Comparison of ENCODE assay signal across 8 mouse cellular contexts in the genomic region with DNA sequence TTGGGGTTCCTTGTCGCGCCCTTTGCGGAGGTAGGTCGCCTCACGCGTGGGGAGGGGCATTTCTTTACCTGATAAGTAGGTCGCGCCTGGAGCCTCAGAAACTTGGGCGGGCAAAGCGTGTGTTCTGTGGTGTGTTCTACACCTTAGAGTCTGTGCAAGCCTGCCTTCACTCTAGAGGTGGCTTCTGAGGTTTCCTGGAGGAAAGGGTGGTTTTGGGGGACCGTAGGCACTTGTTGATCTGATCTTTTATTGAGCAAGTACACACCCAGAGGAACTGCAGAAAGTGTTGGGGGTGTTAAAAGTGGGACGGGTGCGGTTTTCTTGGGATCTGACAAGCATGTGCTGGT. TPM values are rescaled to one million over a fixed set of nuclear protein-coding genes. Genes with fewer than 3 reads are reported as not detected.
DNase-seq lines count a peak whose midpoint lies in the region; ATAC-seq and TF ChIP-seq lines count a peak whose summit lies in the region.

No protein-coding gene starts in this region.

- peak overlapping the region; percentile 47 for H3K9ac ChIP-seq in forebrain, embryonic 12.5 days
- H3K9ac ChIP-seq in liver, embryonic 11.5 days (ENCODE audit: low read depth, low read length): peak overlapping the region; percentile 22; the same call in 1 of the 2 replicates
- peak overlapping the region; percentile 48 for H3K9ac ChIP-seq in stomach, embryonic 15.5 days

- H3K36me3 ChIP-seq in forebrain, embryonic 12.5 days (replicated peaks): no peaks in the 10 kb centered on the region
- H3K36me3 ChIP-seq in liver, embryonic 11.5 days (ENCODE audit: control insufficient read depth, insufficient read depth, low read length): no peaks in the 10 kb centered on the region
- H3K36me3 ChIP-seq in stomach, embryonic 15.5 days: no peaks in the 10 kb centered on the region

- intact Hi-C loops in gastrocnemius, adult 2 months (cut with DNase I): no loop called here

- no peak for DNase-seq in gastrocnemius, adult 2 months
- no peak for DNase-seq in gastrocnemius, postnatal 10 days
- DNase-seq in 416B (ENCODE audit: low read depth) (peak; percentile 52), adipocyte (ENCODE audit: low spot score) (no peak)
- no peak for DNase-seq in liver, embryonic 11.5 days (ENCODE audit: low spot score)
- no peak for DNase-seq in layer of hippocampus, postnatal 36 days

- peaks cover 7% of the 10 kb centered on the region for H3K27me3 ChIP-seq in forebrain, embryonic 12.5 days
- H3K27me3 ChIP-seq in liver, embryonic 11.5 days (replicated peaks; ENCODE audit: control insufficient read depth, insufficient read depth, low read length): no peaks in the 10 kb centered on the region
- H3K27me3 ChIP-seq in stomach, embryonic 15.5 days (replicated peaks): no peaks in the 10 kb centered on the region; the same call in none of the 2 replicates

- peak overlapping the region; percentile 69 for H3K4me3 ChIP-seq in gastrocnemius, adult 2 months
- peak overlapping the region; percentile 54 for H3K4me3 ChIP-seq in forebrain, embryonic 12.5 days (replicated peaks)
- H3K4me3 ChIP-seq in liver, embryonic 11.5 days (ENCODE audit: low read depth, low read length): peak overlapping the region; percentile 54
- H3K4me3 ChIP-seq in stomach, embryonic 15.5 days (replicated peaks): peak overlapping the region; percentile 58

- H3K4me2 ChIP-seq in forebrain, embryonic 12.5 days: peak overlapping the region; percentile 69
- H3K4me2 ChIP-seq in liver, embryonic 11.5 days: peak overlapping the region; percentile 81
- H3K4me2 ChIP-seq in stomach, embryonic 15.5 days: peak overlapping the region; percentile 90

- WGBS in forebrain, embryonic 12.5 days: 26% methylated on average over 13 of the region's 13 CpGs
- 10% methylated on average over 13 of the region's 13 CpGs for WGBS in liver, embryonic 11.5 days
- WGBS in stomach, embryonic 15.5 days: 16% methylated on average over 13 of the region's 13 CpGs

- ATAC-seq in forebrain, embryonic 12.5 days (ENCODE audit: low FRiP score): no peak
- peak; percentile 42; the same call in 1 of the 2 replicates for ATAC-seq in liver, embryonic 11.5 days (replicated peaks; ENCODE audit: low FRiP score)
- ATAC-seq in stomach, embryonic 15.5 days (ENCODE audit: insufficient read depth, low FRiP score, low read depth): 0 out of 2 replicates have a peak, but pooled peaks have one; percentile 2

- H3K9me3 ChIP-seq in forebrain, embryonic 12.5 days: no peaks in the 10 kb centered on the region
- H3K9me3 ChIP-seq in liver, embryonic 11.5 days (ENCODE audit: control insufficient read depth, low read length): no peaks in the 10 kb centered on the region
- H3K9me3 ChIP-seq in stomach, embryonic 15.5 days: no peaks in the 10 kb centered on the region

- no peak overlapping the region for H3K27ac ChIP-seq in gastrocnemius, adult 2 months
- H3K27ac ChIP-seq in forebrain, embryonic 12.5 days: no peak overlapping the region
- no peak overlapping the region for H3K27ac ChIP-seq in liver, embryonic 11.5 days (ENCODE audit: low read depth, low read length)
- no peak overlapping the region for H3K27ac ChIP-seq in stomach, embryonic 15.5 days

- TF ChIP-seq CTCF in gastrocnemius, adult 2 months (IDR thresholded peaks at IDR 0.05): no peak

- H3K4me1 ChIP-seq in forebrain, embryonic 12.5 days: peaks cover 4% of the 10 kb centered on the region; the same call in 1 of the 2 replicates
- H3K4me1 ChIP-seq in liver, embryonic 11.5 days (replicated peaks; ENCODE audit: control insufficient read depth, insufficient read depth, low read length): no peaks in the 10 kb centered on the region
- H3K4me1 ChIP-seq in stomach, embryonic 15.5 days: 0 out of 2 replicates have a peak, but pooled peaks cover 8% of the 10 kb centered on the region

RNA-seq across cellular contexts. Expression of gene Mei4, which starts 0.4 kb away (rescaled TPM):
- total RNA-seq in gastrocnemius, adult 2 months (2021): not detected
- not detected for total RNA-seq in gastrocnemius, postnatal 10 days (2021)
- 0.77 and 1.1 TPM in 2 replicates for polyA plus RNA-seq in forebrain, embryonic 12.5 days (2016; fragmentation: Nextera tagmentation; extraction: Ambion mirVana)
- 0.16 and 0.27 TPM in 2 replicates for polyA plus RNA-seq in liver, embryonic 11.5 days (2014; fragmentation: Nextera tagmentation; extraction: Ambion mirVana)
- 1.5 and 1.7 TPM in 2 replicates for polyA plus RNA-seq in stomach, embryonic 15.5 days (2015; fragmentation: Nextera tagmentation; extraction: Ambion mirVana)
- 1 to 10 TPM; 1.0 to 1.1 TPM for total RNA-seq in layer of hippocampus, postnatal 36 days (2021)
